Mouse (Mus musculus): ENCODE results near the gene Mllt6. TPM values are rescaled to one million over a fixed set of nuclear protein-coding genes. Genes with fewer than 3 reads are reported as not detected.
"Not testable (repeated sequence)": the region's sequence is repeated elsewhere in the genome, so short reads cannot be mapped to it uniquely, and the experiment has no call there.

Gene Mllt6
- polyA plus RNA-seq, 1 experiment from 2014 or later, result 3.4 TPM

GRCm38 (mm10) chr11:97648541-97648940, 14.7 kb upstream of the Mllt6 start:
- not testable (repeated sequence) for H3K9me3 ChIP-seq; H3K27me3 ChIP-seq; H3K36me3 ChIP-seq; H3K4me1 ChIP-seq; ATAC-seq (ENCODE audit: insufficient number of reproducible peaks, insufficient read depth, low FRiP score, low TSS enrichment); H3K4me3 ChIP-seq; H3K4me2 ChIP-seq (replicated peaks); H3K9ac ChIP-seq; H3K27ac ChIP-seq
- WGBS, result 72% methylated on average over 4 of the region's 4 CpGs

GRCm38 (mm10) chr11:97650341-97650740, 12.9 kb upstream of the Mllt6 start:
- Histone ChIP-seq H3K9me3 (no peaks in the 10 kb centered on the region), H3K4me3 (no peak overlapping the region), H3K27me3 (no peaks in the 10 kb centered on the region), H3K9ac (no peak overlapping the region), H3K4me1 (no peaks in the 10 kb centered on the region), H3K4me2 (replicated peaks) (no peak overlapping the region), H3K36me3 (no peaks in the 10 kb centered on the region), H3K27ac (no peak overlapping the region)
- WGBS, result 65% methylated on average over 5 of the region's 5 CpGs
- no peak for ATAC-seq (ENCODE audit: insufficient number of reproducible peaks, insufficient read depth, low FRiP score, low TSS enrichment)

- H3K27me3 ChIP-seq; H3K9ac ChIP-seq; H3K4me3 ChIP-seq; H3K36me3 ChIP-seq; H3K27ac ChIP-seq; ATAC-seq (ENCODE audit: insufficient number of reproducible peaks, insufficient read depth, low FRiP score, low TSS enrichment); H3K4me2 ChIP-seq (replicated peaks); H3K9me3 ChIP-seq; H3K4me1 ChIP-seq: not testable (repeated sequence)
- 92% methylated on average over 11 of the region's 11 CpGs for WGBS
Measured at GRCm38 (mm10) chr11:97653376-97653775, 9.8 kb upstream of the Mllt6 start.

GRCm38 (mm10) chr11:97654210-97654609, 9.0 kb upstream of the Mllt6 start:
- 87% methylated on average over 2 of the region's 2 CpGs for WGBS
- Histone ChIP-seq H3K4me2 (replicated peaks) (no peak overlapping the region), H3K9me3 (no peaks in the 10 kb centered on the region), H3K27ac (no peak overlapping the region), H3K4me3 (no peak overlapping the region), H3K4me1 (peaks cover 4% of the 10 kb centered on the region; the same call in 1 of the 2 replicates), H3K27me3 (no peaks in the 10 kb centered on the region), H3K9ac (no peak overlapping the region), H3K36me3 (no peaks in the 10 kb centered on the region)
- no peak for ATAC-seq (ENCODE audit: insufficient number of reproducible peaks, insufficient read depth, low FRiP score, low TSS enrichment)

GRCm38 (mm10) chr11:97656269-97656971, 6.8 kb upstream of the Mllt6 start:
- WGBS, result 73% methylated on average over 14 of the region's 14 CpGs
- Histone ChIP-seq H3K4me2 (replicated peaks) (no peak overlapping the region), H3K9ac (no peak overlapping the region), H3K4me3 (no peak overlapping the region), H3K4me1 (peaks cover 18% of the 10 kb centered on the region), H3K27me3 (peaks cover 1% of the 10 kb centered on the region; the same call in 1 of the 2 replicates), H3K27ac (no peak overlapping the region), H3K36me3 (no peaks in the 10 kb centered on the region), H3K9me3 (no peaks in the 10 kb centered on the region)
- ATAC-seq (ENCODE audit: insufficient number of reproducible peaks, insufficient read depth, low FRiP score, low TSS enrichment), result no peak

- 49% methylated on average over 4 of the region's 6 CpGs for WGBS
- Histone ChIP-seq H3K4me3 (no peak overlapping the region), H3K9ac (no peak overlapping the region), H3K36me3 (no peaks in the 10 kb centered on the region), H3K4me1 (peaks cover 28% of the 10 kb centered on the region), H3K9me3 (no peaks in the 10 kb centered on the region), H3K27me3 (peaks cover 7% of the 10 kb centered on the region), H3K27ac (no peak overlapping the region), H3K4me2 (replicated peaks) (no peak overlapping the region)
- ATAC-seq (ENCODE audit: insufficient number of reproducible peaks, insufficient read depth, low FRiP score, low TSS enrichment), result no peak
Measured at GRCm38 (mm10) chr11:97657184-97657945, 5.8 kb upstream of the Mllt6 start.

- H3K9me3 ChIP-seq; H3K4me2 ChIP-seq (replicated peaks); H3K27ac ChIP-seq; H3K36me3 ChIP-seq; H3K4me3 ChIP-seq; ATAC-seq (ENCODE audit: insufficient number of reproducible peaks, insufficient read depth, low FRiP score, low TSS enrichment); H3K9ac ChIP-seq; H3K27me3 ChIP-seq: not testable (repeated sequence)
- 81% methylated on average over 6 of the region's 6 CpGs for WGBS
- peaks cover 29% of the 10 kb centered on the region for H3K4me1 ChIP-seq
Measured at GRCm38 (mm10) chr11:97657967-97658366, 5.2 kb upstream of the Mllt6 start.

- WGBS, result 76% methylated on average over 11 of the region's 11 CpGs
- Histone ChIP-seq H3K4me2 (replicated peaks) (no peak overlapping the region), H3K9me3 (no peaks in the 10 kb centered on the region), H3K36me3 (no peaks in the 10 kb centered on the region), H3K4me1 (peaks cover 29% of the 10 kb centered on the region), H3K4me3 (no peak overlapping the region), H3K9ac (no peak overlapping the region), H3K27ac (no peak overlapping the region), H3K27me3 (peaks cover 7% of the 10 kb centered on the region)
- ATAC-seq (ENCODE audit: insufficient number of reproducible peaks, insufficient read depth, low FRiP score, low TSS enrichment), result no peak
Measured at GRCm38 (mm10) chr11:97658751-97659266, 4.4 kb upstream of the Mllt6 start.

GRCm38 (mm10) chr11:97659267-97659989, 3.8 kb upstream of the Mllt6 start:
- peak overlapping the region; percentile 78 for H3K9ac ChIP-seq
- H3K27ac ChIP-seq, result peak overlapping the region; percentile 69
- no peak for ATAC-seq (ENCODE audit: insufficient number of reproducible peaks, insufficient read depth, low FRiP score, low TSS enrichment)
- H3K27me3 ChIP-seq, result peaks cover 7% of the 10 kb centered on the region
- 8% methylated on average over 13 of the region's 13 CpGs for WGBS
- peaks cover 31% of the 10 kb centered on the region for H3K4me1 ChIP-seq
- H3K4me3 ChIP-seq, result peak overlapping the region; percentile 85
- peak overlapping the region; percentile 78 for H3K4me2 ChIP-seq (replicated peaks)
- no peaks in the 10 kb centered on the region for H3K36me3 ChIP-seq
- no peaks in the 10 kb centered on the region for H3K9me3 ChIP-seq

- WGBS, result under 1% methylated on average over 68 of the region's 78 CpGs
- H3K27ac ChIP-seq, result peak overlapping the region; percentile 69
- H3K4me3 ChIP-seq, result peak overlapping the region; percentile 85
- peak; percentile 85 for ATAC-seq (ENCODE audit: insufficient number of reproducible peaks, insufficient read depth, low FRiP score, low TSS enrichment)
- H3K4me1 ChIP-seq, result peaks cover 39% of the 10 kb centered on the region
- peak overlapping the region; percentile 78 for H3K9ac ChIP-seq
- peak overlapping the region; percentile 78 for H3K4me2 ChIP-seq (replicated peaks)
- no peaks in the 10 kb centered on the region for H3K9me3 ChIP-seq
- H3K27me3 ChIP-seq, result peaks cover 7% of the 10 kb centered on the region
- no peaks in the 10 kb centered on the region for H3K36me3 ChIP-seq
Measured at GRCm38 (mm10) chr11:97659990-97660714, 3.1 kb upstream of the Mllt6 start.

Data from embryonic facial prominence, embryonic 12.5 days (tissue).